Mouse (Mus musculus) cerebellum, adult 11 months (tissue): ENCODE measurements at regions not wholly inside any gene's neighbourhood (a gene's known extent, or its start where the extent isn't known, plus 50 kb on each side); places are given as distances from the start of the nearest gene placed in this dataset.

ENCODE experiments used
- DNase-seq: peaks from one replicate; pipeline ENCODE4 v3.0.0; 2022

GRCm38 (mm10) chr10:117431086-117431619, 51.3 kb upstream of the Cpsf6 start:
- no peak for DNase-seq

- DNase-seq = no peak
Measured at GRCm38 (mm10) chr10:117430224-117430884, 50.5 kb upstream of the Cpsf6 start.

- DNase-seq = no peak
Measured at GRCm38 (mm10) chr10:117429459-117430183, 49.8 kb upstream of the Cpsf6 start.
